Mouse (Mus musculus) heart, postnatal 0 days (tissue): Measurements from ENCODE around the gene Impg1.

ENCODE experiments used
- CTCF ChIP-seq: IDR thresholded peaks from 2 replicates; pipeline ENCODE4 v1.5.1; 2016; ENCODE audit warnings: antibody characterized with exemption, control low read depth, low read depth
- EP300 ChIP-seq: IDR thresholded peaks from 2 replicates; pipeline ENCODE4 v1.6.1; 2016; ENCODE audit warnings: antibody characterized with exemption, low read depth

GRCm38 (mm10) chr9:80441096-80441710 lies 24.1 kb downstream of the Impg1 start:
- TF ChIP-seq EP300 (no peak), CTCF (no peak)
